Mouse (Mus musculus): Measurements from ENCODE around the gene Slc35c1. TPM values are rescaled to one million over a fixed set of nuclear protein-coding genes. Genes with fewer than 3 reads are reported as not detected.
A peak's percentile ranks its signal among the peaks of the same experiment; 100 is the strongest.

Slc35c1 gene
- polyA plus RNA-seq, 1 experiment from 2014 or later, result 6.7 TPM

- 86% methylated on average over 12 of the region's 12 CpGs for whole genome bisulfite sequencing
- ATAC-seq, result no peak
- no peaks in the 10 kb centered on the region for H3K36me3 ChIP-seq (ENCODE audit: poor library complexity, severe bottlenecking)
These were observed 11.7 kb upstream of the Slc35c1 start for GRCm38 (mm10) chr2:92471886-92472670.

GRCm38 (mm10) chr2:92464690-92465089 is 4.4 kb upstream of the Slc35c1 start:
- Histone ChIP-seq H3K4me2 (no peak overlapping the region), H3K4me1 (peaks cover 8% of the 10 kb centered on the region), H3K9ac (no peak overlapping the region), H3K36me3 (ENCODE audit: poor library complexity, severe bottlenecking) (no peaks in the 10 kb centered on the region), H3K9me3 (replicated peaks) (no peaks in the 10 kb centered on the region), H3K27ac (no peak overlapping the region), H3K27me3 (peaks cover 22% of the 10 kb centered on the region), H3K4me3 (no peak overlapping the region)
- 75% methylated on average over 3 of the region's 3 CpGs for WGBS
- ATAC-seq, result no peak

More at GRCm38 (mm10) chr2:92471886-92472670, 11.7 kb upstream of the Slc35c1 start:
- Histone ChIP-seq H3K4me3 (no peak overlapping the region), H3K4me1 (no peaks in the 10 kb centered on the region), H3K27me3 (no peaks in the 10 kb centered on the region), H3K27ac (no peak overlapping the region), H3K9me3 (replicated peaks) (no peaks in the 10 kb centered on the region), H3K9ac (no peak overlapping the region), H3K4me2 (no peak overlapping the region)

DNA sequence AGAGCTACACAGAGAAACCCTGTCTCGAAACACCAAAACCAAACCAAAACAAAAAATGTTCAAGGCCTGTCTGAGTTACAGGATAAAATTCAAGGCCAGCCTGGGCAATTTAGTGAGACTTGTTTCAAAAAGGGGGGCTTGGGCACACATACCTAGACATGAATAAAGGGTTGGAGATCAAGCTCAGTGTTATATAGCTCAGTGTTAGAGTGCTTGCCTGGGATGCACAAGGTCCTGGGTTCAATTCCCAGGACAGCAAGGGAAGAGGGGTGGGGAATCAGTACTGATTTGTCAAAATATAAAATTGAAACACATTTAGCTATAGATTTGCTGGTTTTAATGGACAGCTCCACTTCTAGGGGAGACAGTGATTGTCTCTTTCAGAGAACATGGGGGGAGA is 877 bp upstream of the Slc35c1 start:
- 82% methylated on average over 1 of the region's 1 CpGs for WGBS
- no peak overlapping the region for H3K9ac ChIP-seq
- no peak for ATAC-seq

DNA sequence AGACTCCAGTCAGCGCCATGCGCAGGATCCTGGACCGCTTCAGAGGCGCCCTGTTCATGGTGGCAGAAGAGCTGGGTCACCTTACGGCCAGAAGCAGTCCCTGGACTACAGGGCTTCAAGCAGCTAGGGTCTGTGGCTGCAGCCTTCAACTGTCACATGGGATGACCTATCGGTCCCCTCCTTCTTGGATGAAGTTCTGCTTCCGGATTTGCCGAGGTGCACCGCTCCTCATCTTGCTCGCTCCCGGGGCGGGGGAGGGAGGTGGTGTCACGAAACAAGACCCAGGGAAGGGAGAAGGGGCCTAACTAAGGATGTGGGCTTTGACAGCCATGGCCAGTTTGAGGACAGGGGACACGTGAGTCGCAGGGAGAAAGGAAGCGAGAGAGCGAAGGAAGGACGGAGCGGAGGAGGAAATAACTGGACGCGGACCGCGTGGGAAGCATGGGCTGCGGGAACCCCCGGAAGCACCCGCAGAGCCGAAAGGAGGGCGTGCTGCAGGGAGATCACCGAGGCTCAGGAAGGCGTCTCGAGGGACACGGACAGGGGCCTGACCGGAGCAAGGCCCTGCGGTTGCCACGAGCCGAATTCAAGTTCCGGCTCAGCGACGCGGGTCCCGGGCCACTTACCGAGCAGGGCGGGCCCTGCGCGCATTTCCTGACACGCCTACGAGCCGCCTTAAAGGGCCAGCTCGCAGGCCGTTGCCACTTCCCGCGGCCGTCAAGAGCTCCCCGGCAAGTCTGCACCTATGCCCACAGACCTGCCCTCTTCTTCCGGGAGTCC is 1.0 kb downstream of the Slc35c1 start:
- WGBS, result under 1% methylated on average over 49 of the region's 55 CpGs
- Histone ChIP-seq H3K4me1 (peaks cover 41% of the 10 kb centered on the region), H3K36me3 (ENCODE audit: poor library complexity, severe bottlenecking) (peaks cover 3% of the 10 kb centered on the region; the same call in 1 of the 2 replicates), H3K9me3 (replicated peaks) (no peaks in the 10 kb centered on the region), H3K27me3 (peaks cover 22% of the 10 kb centered on the region), H3K9ac (peak overlapping the region; percentile 74), H3K27ac (no peak overlapping the region), H3K4me3 (peak overlapping the region; percentile 86), H3K4me2 (peak overlapping the region; percentile 88)
- peak; percentile 91 for ATAC-seq

More for the DNA sequence above, 877 bp upstream of the Slc35c1 start:
- Histone ChIP-seq H3K27ac (no peak overlapping the region), H3K36me3 (ENCODE audit: poor library complexity, severe bottlenecking) (no peaks in the 10 kb centered on the region), H3K4me3 (no peak overlapping the region), H3K27me3 (peaks cover 22% of the 10 kb centered on the region), H3K4me1 (peaks cover 37% of the 10 kb centered on the region), H3K4me2 (no peak overlapping the region), H3K9me3 (replicated peaks) (no peaks in the 10 kb centered on the region)

DNA sequence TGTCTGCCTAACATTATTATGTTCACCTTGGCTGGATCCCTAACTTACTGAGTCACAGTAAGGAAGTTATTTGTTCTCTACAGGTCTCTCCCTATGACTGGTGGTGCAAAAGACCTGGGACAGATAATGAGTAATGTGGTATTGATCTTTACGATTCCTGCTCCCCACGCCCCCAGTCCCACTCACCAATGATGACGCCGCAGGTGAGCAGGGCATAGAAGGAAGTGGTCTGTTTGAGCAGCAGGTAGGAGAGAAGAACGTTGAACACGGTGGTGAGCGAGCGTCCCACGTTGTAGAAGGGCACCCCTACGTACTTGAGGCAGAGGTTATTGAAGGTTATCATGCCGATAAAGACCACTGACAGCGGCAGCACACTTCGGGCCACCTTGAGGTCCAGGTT is 1.9 kb downstream of the Slc35c1 start:
- 69% methylated on average over 13 of the region's 13 CpGs for WGBS
- Histone ChIP-seq H3K27me3 (peaks cover 22% of the 10 kb centered on the region), H3K4me3 (peak overlapping the region; percentile 86), H3K9me3 (replicated peaks) (no peaks in the 10 kb centered on the region), H3K9ac (peak overlapping the region; percentile 74), H3K4me1 (peaks cover 41% of the 10 kb centered on the region), H3K4me2 (peak overlapping the region; percentile 88), H3K36me3 (ENCODE audit: poor library complexity, severe bottlenecking) (peaks cover 11% of the 10 kb centered on the region), H3K27ac (no peak overlapping the region)
- ATAC-seq, result 0 out of 2 replicates have a peak, but pooled peaks have one; percentile 2

GRCm38 (mm10) chr2:92456970-92457530 is 3.3 kb downstream of the Slc35c1 start:
- ATAC-seq, result no peak
- peak overlapping the region; percentile 88; the same call in 1 of the 2 replicates for H3K4me2 ChIP-seq
- no peak overlapping the region for H3K27ac ChIP-seq
- peaks cover 19% of the 10 kb centered on the region for H3K27me3 ChIP-seq
- peaks cover 41% of the 10 kb centered on the region for H3K4me1 ChIP-seq
- no peak overlapping the region for H3K4me3 ChIP-seq
- no peaks in the 10 kb centered on the region for H3K9me3 ChIP-seq (replicated peaks)
- 0 out of 2 replicates have a peak overlapping the region, but pooled peaks have one; percentile 8 for H3K9ac ChIP-seq
- peaks cover 25% of the 10 kb centered on the region for H3K36me3 ChIP-seq (ENCODE audit: poor library complexity, severe bottlenecking)
- 71% methylated on average over 8 of the region's 8 CpGs for WGBS

DNA sequence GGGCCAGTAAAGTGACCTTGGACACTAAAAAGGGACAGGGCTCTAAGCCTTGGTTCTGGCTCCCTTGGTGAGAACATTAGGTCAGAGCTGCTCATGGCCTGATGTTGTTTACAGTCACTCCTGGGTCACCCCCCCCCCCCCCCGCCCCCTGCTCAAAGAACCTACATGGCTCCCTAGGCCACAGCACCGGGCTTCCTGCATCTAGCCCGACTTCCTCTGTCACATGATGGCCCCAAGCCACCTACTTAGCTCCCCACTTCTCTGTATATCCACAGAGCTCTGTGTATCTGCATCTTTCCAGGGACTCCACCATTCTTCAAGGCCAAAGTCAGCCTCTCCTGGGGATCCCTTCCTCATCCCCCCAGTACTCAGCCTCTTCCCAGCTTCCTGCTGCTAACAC is 4.6 kb downstream of the Slc35c1 start:
- H3K4me1 ChIP-seq, result peaks cover 41% of the 10 kb centered on the region
- no peak for ATAC-seq
- H3K27ac ChIP-seq, result no peak overlapping the region
- H3K9me3 ChIP-seq (replicated peaks), result no peaks in the 10 kb centered on the region
- H3K9ac ChIP-seq, result no peak overlapping the region
- H3K4me2 ChIP-seq, result no peak overlapping the region
- H3K36me3 ChIP-seq (ENCODE audit: poor library complexity, severe bottlenecking), result peaks cover 27% of the 10 kb centered on the region
- WGBS, result 67% methylated on average over 2 of the region's 3 CpGs
- H3K27me3 ChIP-seq, result peaks cover 6% of the 10 kb centered on the region
- no peak overlapping the region for H3K4me3 ChIP-seq

GRCm38 (mm10) chr2:92454166-92454565 is 6.2 kb downstream of the Slc35c1 start:
- H3K27me3 ChIP-seq, result no peaks in the 10 kb centered on the region
- H3K4me2 ChIP-seq, result no peak overlapping the region
- peaks cover 33% of the 10 kb centered on the region for H3K4me1 ChIP-seq
- no peak overlapping the region for H3K4me3 ChIP-seq
- H3K9ac ChIP-seq, result no peak overlapping the region
- peaks cover 27% of the 10 kb centered on the region for H3K36me3 ChIP-seq (ENCODE audit: poor library complexity, severe bottlenecking)
- WGBS, result 96% methylated on average over 11 of the region's 11 CpGs
- no peak overlapping the region for H3K27ac ChIP-seq
- H3K9me3 ChIP-seq (replicated peaks), result no peaks in the 10 kb centered on the region
- no peak for ATAC-seq

DNA sequence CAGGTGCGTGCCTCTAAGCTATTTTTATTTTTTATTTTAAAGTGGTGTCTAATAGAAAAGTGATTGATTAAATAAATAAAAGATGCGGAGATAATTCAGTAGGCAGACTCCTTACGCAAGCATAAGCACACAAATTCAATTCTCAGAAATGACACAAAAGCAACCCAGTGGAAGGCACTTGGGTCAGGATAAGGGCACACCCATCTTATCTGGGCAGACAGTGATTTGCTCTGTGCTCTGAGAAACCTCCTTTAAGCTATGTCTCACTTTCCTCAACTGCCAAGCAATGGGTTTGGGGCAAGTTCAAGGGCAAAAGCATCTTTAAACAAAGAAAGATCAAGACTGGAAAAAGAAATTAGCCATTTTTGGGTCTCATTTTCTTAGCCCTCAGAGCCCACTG is 9.2 kb downstream of the Slc35c1 start:
- WGBS, result 90% methylated on average over 3 of the region's 3 CpGs
- no peak for ATAC-seq

GRCm38 (mm10) chr2:92447121-92447740 is 13.1 kb downstream of the Slc35c1 start:
- Histone ChIP-seq H3K9ac (no peak overlapping the region), H3K4me1 (peaks cover 4% of the 10 kb centered on the region; the same call in 1 of the 2 replicates), H3K27ac (no peak overlapping the region), H3K27me3 (no peaks in the 10 kb centered on the region), H3K9me3 (replicated peaks) (no peaks in the 10 kb centered on the region), H3K36me3 (ENCODE audit: poor library complexity, severe bottlenecking) (0 out of 2 replicates have a peak, but pooled peaks cover 4% of the 10 kb centered on the region), H3K4me3 (no peak overlapping the region), H3K4me2 (no peak overlapping the region)
- ATAC-seq, result no peak
- WGBS, result 71% methylated on average over 7 of the region's 7 CpGs

More for the DNA sequence above, 9.2 kb downstream of the Slc35c1 start:
- no peak overlapping the region for H3K9ac ChIP-seq
- peaks cover 4% of the 10 kb centered on the region; the same call in 1 of the 2 replicates for H3K4me1 ChIP-seq
- peaks cover 27% of the 10 kb centered on the region for H3K36me3 ChIP-seq (ENCODE audit: poor library complexity, severe bottlenecking)
- no peak overlapping the region for H3K27ac ChIP-seq
- no peak overlapping the region for H3K4me2 ChIP-seq
- H3K4me3 ChIP-seq, result no peak overlapping the region
- H3K9me3 ChIP-seq (replicated peaks), result no peaks in the 10 kb centered on the region
- H3K27me3 ChIP-seq, result no peaks in the 10 kb centered on the region

DNA sequence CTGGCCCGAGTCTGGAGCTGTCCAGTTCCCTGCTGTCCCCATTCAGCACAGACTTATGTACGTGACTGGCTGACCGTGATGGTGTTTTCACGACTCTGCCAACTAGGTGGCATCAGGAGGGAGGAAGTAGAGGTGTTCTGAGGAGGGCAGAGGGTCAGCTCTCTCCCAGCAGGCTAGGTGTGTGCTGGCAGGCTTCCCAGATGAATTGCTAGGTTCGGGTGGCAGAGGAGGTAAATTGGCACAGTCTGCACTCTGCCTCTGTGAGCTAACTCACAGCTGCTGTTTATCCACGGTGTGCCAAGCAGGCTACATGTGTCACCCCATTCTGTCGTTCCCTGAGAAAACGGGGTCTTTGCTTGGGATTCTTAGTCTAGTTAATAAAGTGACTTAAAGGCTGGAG is 13.7 kb downstream of the Slc35c1 start:
- Histone ChIP-seq H3K9ac (no peak overlapping the region), H3K4me2 (no peak overlapping the region), H3K36me3 (ENCODE audit: poor library complexity, severe bottlenecking) (no peaks in the 10 kb centered on the region), H3K4me3 (no peak overlapping the region), H3K27ac (no peak overlapping the region), H3K9me3 (replicated peaks) (no peaks in the 10 kb centered on the region), H3K27me3 (no peaks in the 10 kb centered on the region), H3K4me1 (peaks cover 9% of the 10 kb centered on the region; the same call in 1 of the 2 replicates)
- WGBS, result 64% methylated on average over 8 of the region's 8 CpGs
- no peak for ATAC-seq

Data from forebrain, embryonic 13.5 days (tissue).